Mouse (Mus musculus) lung, adult 2 months (tissue): ENCODE data around the gene Zfp366.

Source experiments
- CTCF ChIP-seq: fragments of 200-500 bp; IDR thresholded peaks from 2 replicates; pipeline ENCODE4 v1.5.1; 2011; ENCODE audit warnings: mild to moderate bottlenecking, low read length, control low read depth; ENCODE audit not compliant: insufficient read depth
- POLR2A ChIP-seq: fragments of 200-500 bp; IDR thresholded peaks from 2 replicates; pipeline ENCODE4 v1.6.1; 2011; ENCODE audit warnings: low read depth, mild to moderate bottlenecking, control low read depth, low read length, borderline replicate concordance; ENCODE audit errors: extremely low read depth

- TF ChIP-seq CTCF (no peak), POLR2A (no peak)
Measured at GRCm38 (mm10) chr13:99187456-99187855, 2.8 kb downstream of the Zfp366 start.
